Mouse (Mus musculus): ENCODE results near the gene Atat1. TPM values are rescaled to one million over a fixed set of nuclear protein-coding genes. Genes with fewer than 3 reads are reported as not detected.

Atat1 gene
- polyA plus RNA-seq, 1 experiment from 2014 or later = 4.8 TPM

GRCm38 (mm10) chr17:35919060-35919715, 9.3 kb upstream of the Atat1 start:
- peaks cover 39% of the 10 kb centered on the region for H3K4me1 ChIP-seq (ENCODE audit: insufficient read depth)

GRCm38 (mm10) chr17:35918276-35919059, 8.6 kb upstream of the Atat1 start:
- TF ChIP-seq EP300 (IDR thresholded peaks at IDR 0.05; ENCODE audit: low read depth) (no peak; the same call in 1 of the 2 replicates), CTCF (IDR thresholded peaks at IDR 0.05; ENCODE audit: low read depth) (no peak)
- Histone ChIP-seq H3K27ac (ENCODE audit: low read depth) (peak overlapping the region; percentile 100), H3K9ac (replicated peaks) (peak overlapping the region; percentile 94), H3K4me3 (ENCODE audit: low read depth, low read length) (peak overlapping the region; percentile 63), H3K4me1 (ENCODE audit: insufficient read depth) (peaks cover 39% of the 10 kb centered on the region), H3K4me2 (ENCODE audit: low read depth, low read length) (peak overlapping the region; percentile 76), H3K27me3 (ENCODE audit: insufficient read depth, low read length) (no peaks in the 10 kb centered on the region), H3K9me3 (ENCODE audit: low read length) (no peaks in the 10 kb centered on the region), H3K36me3 (replicated peaks; ENCODE audit: insufficient read depth, low read length) (peaks cover 26% of the 10 kb centered on the region)
- ATAC-seq (no peak), DNase-seq (peak; percentile 54)
- WGBS (ENCODE audit: insufficient replicate concordance) = under 1% methylated on average over 11 of the region's 11 CpGs

More at GRCm38 (mm10) chr17:35919060-35919715, 9.3 kb upstream of the Atat1 start:
- Histone ChIP-seq H3K27ac (ENCODE audit: low read depth) (peak overlapping the region; percentile 100), H3K4me2 (ENCODE audit: low read depth, low read length) (peak overlapping the region; percentile 76), H3K36me3 (replicated peaks; ENCODE audit: insufficient read depth, low read length) (peaks cover 29% of the 10 kb centered on the region), H3K9ac (replicated peaks) (peak overlapping the region; percentile 94), H3K27me3 (ENCODE audit: insufficient read depth, low read length) (no peaks in the 10 kb centered on the region), H3K4me3 (ENCODE audit: low read depth, low read length) (peak overlapping the region; percentile 63), H3K9me3 (ENCODE audit: low read length) (no peaks in the 10 kb centered on the region)
- 10% methylated on average over 7 of the region's 7 CpGs for WGBS (ENCODE audit: insufficient replicate concordance)
- TF ChIP-seq CTCF (IDR thresholded peaks at IDR 0.05; ENCODE audit: low read depth) (no peak), EP300 (IDR thresholded peaks at IDR 0.05; ENCODE audit: low read depth) (peak; percentile 57; the same call in 1 of the 2 replicates)
- ATAC-seq (peak; percentile 21), DNase-seq (peak; percentile 95)

- WGBS (ENCODE audit: insufficient replicate concordance) = under 1% methylated on average over 13 of the region's 13 CpGs
- TF ChIP-seq EP300 (IDR thresholded peaks at IDR 0.05; ENCODE audit: low read depth) = no peak
- no peak for TF ChIP-seq CTCF (IDR thresholded peaks at IDR 0.05; ENCODE audit: low read depth)
- DNase-seq = peak; percentile 55
- Histone ChIP-seq H3K9ac (replicated peaks) (peak overlapping the region; percentile 94), H3K4me2 (ENCODE audit: low read depth, low read length) (peak overlapping the region; percentile 76), H3K27me3 (ENCODE audit: insufficient read depth, low read length) (no peaks in the 10 kb centered on the region), H3K27ac (ENCODE audit: low read depth) (peak overlapping the region; percentile 100), H3K4me3 (ENCODE audit: low read depth, low read length) (peak overlapping the region; percentile 63), H3K9me3 (ENCODE audit: low read length) (no peaks in the 10 kb centered on the region), H3K36me3 (replicated peaks; ENCODE audit: insufficient read depth, low read length) (peaks cover 28% of the 10 kb centered on the region), H3K4me1 (ENCODE audit: insufficient read depth) (peaks cover 35% of the 10 kb centered on the region)
- ATAC-seq = no peak
Observed at GRCm38 (mm10) chr17:35917463-35918251, 7.8 kb upstream of the Atat1 start.

GRCm38 (mm10) chr17:35917143-35917462, 7.2 kb upstream of the Atat1 start:
- Histone ChIP-seq H3K27ac (ENCODE audit: low read depth) (peak overlapping the region; percentile 100), H3K9me3 (ENCODE audit: low read length) (no peaks in the 10 kb centered on the region), H3K4me1 (ENCODE audit: insufficient read depth) (peaks cover 30% of the 10 kb centered on the region), H3K36me3 (replicated peaks; ENCODE audit: insufficient read depth, low read length) (peaks cover 30% of the 10 kb centered on the region), H3K4me3 (ENCODE audit: low read depth, low read length) (peak overlapping the region; percentile 63), H3K27me3 (ENCODE audit: insufficient read depth, low read length) (no peaks in the 10 kb centered on the region), H3K4me2 (ENCODE audit: low read depth, low read length) (peak overlapping the region; percentile 76), H3K9ac (replicated peaks) (peak overlapping the region; percentile 94)
- DNase-seq (no peak), ATAC-seq (no peak)
- TF ChIP-seq CTCF (IDR thresholded peaks at IDR 0.05; ENCODE audit: low read depth) (no peak), EP300 (IDR thresholded peaks at IDR 0.05; ENCODE audit: low read depth) (no peak)
- WGBS (ENCODE audit: insufficient replicate concordance) = under 1% methylated on average over 8 of the region's 8 CpGs

GRCm38 (mm10) chr17:35916297-35917142, 6.6 kb upstream of the Atat1 start, which contains the start of the genes Mrps18b and Ppp1r10:
TSS of gene Mrps18b (minus strand) at chr17:35916389.
TSS of gene Ppp1r10 (plus strand) at chr17:35916434.
- Histone ChIP-seq H3K4me2 (ENCODE audit: low read depth, low read length) (peak within 1 kb of the TSS; percentile 81), H3K36me3 (replicated peaks; ENCODE audit: insufficient read depth, low read length) (peaks cover 32% of the 10 kb centered on the region), H3K9me3 (ENCODE audit: low read length) (no peaks in the 10 kb centered on the region), H3K4me3 (ENCODE audit: low read depth, low read length) (peak within 1 kb of the TSS; percentile 63), H3K27ac (ENCODE audit: low read depth) (peak within 1 kb of the TSS; percentile 100), H3K4me1 (ENCODE audit: insufficient read depth) (peaks cover 24% of the 10 kb centered on the region), H3K9ac (replicated peaks) (peak within 1 kb of the TSS; percentile 94), H3K27me3 (ENCODE audit: insufficient read depth, low read length) (no peaks in the 10 kb centered on the region)
- DNase-seq = peak; percentile 99
- under 1% methylated on average over 83 of the region's 83 CpGs for WGBS (ENCODE audit: insufficient replicate concordance)
- TF ChIP-seq EP300 (IDR thresholded peaks at IDR 0.05; ENCODE audit: low read depth) (peak; percentile 84), CTCF (IDR thresholded peaks at IDR 0.05; ENCODE audit: low read depth) (peak; percentile 82)
- ATAC-seq = peak; percentile 89
